Mouse (Mus musculus) 3T3-L1 (cell line): ENCODE measurements around the gene Bphl.
A peak's percentile ranks its signal among the peaks of the same experiment; 100 is the strongest.

Experiments used
- DNase-seq: peaks from one replicate; pipeline ENCODE4 v3.0.0-alpha.2; 2015; ENCODE audit warnings: low read depth, low spot score

Gene Bphl

DNA sequence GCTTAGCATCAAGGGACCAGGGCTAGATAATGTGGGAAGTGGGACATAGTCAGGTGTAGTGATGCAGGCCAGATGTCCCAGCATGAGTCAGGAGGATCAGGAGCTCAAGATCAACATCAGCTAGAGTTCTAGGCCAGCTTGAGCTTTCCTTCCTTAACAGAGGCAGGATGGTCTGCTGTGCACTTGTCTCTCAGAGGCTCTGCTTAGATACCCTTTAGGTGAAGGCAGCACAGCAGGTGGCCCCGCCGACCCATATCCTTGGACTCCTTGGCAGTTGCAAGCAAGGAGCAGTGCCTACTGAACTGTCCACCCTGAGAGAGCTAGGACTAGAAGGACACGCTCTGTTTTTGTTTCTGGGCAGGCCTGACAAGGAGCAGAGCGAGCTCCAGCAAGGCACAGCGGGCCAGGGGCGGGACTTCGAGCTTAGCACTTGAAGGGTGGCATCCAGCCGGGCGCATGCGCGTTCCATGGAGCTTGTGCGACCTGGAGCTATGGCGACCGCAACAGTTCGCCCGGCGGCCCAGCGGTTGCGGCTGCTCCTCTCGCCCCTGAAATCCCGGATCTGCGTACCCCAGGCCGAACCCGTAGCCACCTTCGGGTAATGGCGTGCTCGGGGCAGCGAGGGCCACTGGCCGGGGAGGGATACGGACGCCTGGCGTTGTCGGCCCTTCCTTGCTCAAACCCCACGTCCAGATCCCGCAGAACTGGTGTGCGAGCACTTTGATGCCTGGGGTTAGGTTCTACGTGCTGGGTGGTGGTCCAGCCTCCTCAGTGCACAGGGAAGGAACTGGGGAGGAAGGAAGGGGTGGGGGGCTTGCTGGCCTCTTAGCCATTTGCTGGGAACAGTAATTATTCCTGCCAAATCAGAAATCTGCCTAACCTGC is at the start of gene Bphl:
Gene Bphl (plus strand): TSS at position 426 of the 884 bp plus-strand sequence.
- DNase-seq = peak; percentile 96

DNA sequence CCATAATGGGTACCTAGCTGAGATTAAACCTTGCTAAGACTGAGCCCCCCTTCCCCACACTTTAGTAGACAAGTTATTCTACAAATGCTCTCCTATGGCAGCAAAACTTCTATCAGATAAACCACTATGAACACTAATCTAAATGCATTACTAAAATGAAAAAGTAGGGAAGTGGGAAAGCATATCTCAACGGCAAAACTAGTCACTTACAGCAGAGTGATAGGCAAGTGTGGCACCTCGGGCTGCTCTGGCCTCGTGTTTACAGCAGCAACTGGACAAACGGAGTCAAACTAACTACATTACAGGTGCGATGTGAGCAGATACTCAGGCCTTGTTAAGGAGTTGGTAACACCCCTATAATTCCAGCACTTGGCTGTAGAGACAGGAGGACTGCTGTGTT is 47.8 kb upstream of the Bphl start:
- DNase-seq = no peak

DNA sequence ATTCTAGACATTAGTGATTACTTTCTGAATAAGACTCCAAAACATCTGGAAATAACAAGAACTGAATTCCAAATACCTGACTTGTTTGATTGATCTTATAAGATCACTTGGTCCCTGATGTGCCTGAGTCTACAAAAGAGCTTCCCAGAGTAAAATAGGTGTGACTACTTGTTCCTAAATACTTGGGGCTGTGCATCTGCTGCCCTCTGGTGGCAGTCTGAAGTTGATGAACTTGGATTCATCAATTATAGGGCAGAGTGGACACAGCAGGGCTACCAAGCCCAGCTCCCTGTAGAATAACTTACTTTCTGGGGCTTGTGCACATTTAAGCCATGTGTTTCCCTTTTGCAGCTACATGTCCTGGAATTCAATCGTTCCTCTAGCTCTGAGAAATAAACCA is 42.2 kb upstream of the Bphl start:
- peak; percentile 89 for DNase-seq

DNA sequence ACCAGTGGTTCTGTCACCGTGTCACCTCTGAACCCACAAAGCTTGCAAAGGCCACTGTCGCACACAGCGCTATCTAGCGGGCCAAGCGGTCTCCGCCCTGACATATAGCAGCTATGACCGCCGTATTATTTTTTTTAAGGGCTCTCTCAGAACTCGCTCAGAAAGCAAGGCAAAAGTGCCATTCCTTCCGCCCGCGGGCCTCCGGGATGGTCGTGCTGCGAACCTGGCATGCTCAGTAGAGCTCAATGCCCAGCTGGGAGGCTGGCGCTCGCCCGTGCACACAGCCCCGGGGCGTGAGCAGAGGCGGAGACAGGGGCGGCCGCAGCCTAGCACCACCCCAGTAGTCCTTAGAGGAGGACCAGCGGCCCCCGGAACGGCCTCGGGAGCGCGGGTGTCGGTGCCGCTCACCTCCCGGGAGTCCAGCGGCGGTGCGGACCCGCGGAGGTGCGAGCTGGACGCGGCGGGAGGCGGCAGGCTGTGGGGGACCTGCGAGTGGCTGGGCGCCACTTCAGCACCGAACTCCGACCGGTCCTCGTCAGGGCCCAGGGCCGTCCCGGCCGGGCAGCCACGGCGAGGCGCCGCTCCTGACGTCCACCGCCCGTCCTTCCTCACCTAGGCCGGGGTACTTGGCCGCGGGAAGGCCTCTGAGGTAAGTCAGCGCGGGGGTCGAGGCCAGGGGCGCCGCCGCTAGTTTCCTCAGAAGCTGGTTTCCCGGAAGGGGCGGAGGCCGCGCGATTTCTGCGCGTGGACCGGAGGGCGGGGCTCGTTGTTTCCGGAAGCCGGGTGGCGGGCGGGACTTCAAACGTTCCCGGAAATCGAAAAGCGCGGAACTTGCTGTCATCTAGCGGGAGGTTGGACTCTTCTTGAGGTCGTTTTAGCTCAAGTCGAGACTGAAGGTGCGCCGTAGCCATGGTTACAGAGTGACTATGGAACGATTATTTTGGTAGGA is 35.1 kb upstream of the Bphl start, which contains the start of the genes Ripk1 and Serpinb6a:
Gene Ripk1 (plus strand): TSS at position 306 of the 949 bp plus-strand sequence.
Gene Serpinb6a (minus strand): TSS at position 737 of the 949 bp plus-strand sequence.
- peak; percentile 83 for DNase-seq

DNA sequence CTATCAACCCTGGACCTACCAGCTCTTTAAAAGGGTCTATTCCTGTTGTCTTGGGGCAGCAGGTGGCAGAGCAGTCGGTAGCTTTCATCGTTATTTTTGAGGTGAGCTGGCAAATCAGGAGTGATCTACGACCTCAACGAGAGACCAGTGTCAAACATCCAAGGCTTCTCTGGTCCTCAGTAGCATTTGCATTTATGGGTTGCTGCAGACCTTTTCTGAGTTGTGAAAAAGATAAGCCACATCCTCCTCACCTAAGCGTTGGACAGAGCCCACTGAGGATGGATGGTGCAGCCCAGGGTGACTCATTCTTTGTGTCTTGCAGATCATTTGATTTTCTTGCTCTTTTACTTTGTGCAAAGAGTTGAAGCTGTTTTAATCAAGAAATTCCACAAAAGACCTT is 34.3 kb upstream of the Bphl start:
- peak; percentile 22 for DNase-seq

DNA sequence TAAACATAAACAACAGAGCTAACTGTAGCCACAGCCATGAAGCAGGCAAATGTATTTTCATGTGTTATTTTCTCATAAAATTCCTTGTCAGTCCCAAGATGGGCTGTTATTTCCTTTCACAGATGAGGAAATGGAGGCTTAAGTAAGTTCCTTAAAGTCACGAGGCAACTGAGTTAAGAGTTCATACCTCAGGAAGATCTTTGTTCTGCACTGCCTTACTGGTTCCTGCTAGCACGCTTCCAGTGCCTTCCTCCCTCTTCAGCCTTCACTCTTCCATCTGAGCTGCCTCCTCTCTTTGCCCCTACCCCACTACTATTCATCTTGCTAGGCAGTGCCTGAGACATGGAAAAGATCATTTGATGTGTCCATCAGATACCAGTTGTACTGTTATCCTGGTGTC is 30.2 kb upstream of the Bphl start:
- no peak for DNase-seq

DNA sequence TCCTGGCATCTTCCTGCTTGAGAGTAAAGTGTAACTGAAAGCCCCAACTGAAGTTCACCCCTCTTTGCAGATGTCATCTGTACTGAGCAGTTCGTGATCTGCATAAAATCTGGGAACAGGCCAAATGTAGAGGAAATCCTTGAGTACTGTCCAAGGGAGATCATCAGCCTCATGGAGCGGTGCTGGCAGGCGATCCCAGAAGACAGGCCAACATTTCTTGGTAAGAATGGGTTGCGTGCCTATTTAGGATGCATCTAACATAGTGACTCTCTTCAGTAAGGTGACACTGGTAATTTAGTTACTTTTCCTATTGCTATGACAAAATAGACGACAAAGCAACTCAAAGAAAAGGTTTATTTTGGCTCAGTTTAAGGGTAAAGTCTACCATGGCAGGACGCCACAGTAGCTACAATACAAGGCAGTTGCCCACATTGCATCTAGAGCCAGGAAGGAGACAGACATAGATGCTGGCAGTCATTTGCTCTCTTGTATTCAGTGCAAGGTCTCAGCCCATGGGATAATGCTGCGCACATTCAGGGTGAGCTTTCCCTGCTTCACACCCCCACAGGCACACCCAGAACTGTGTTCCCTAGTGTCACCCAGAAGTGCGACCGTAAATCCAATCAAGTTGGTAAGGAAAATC is 20.3 kb upstream of the Bphl start:
- no peak for DNase-seq

DNA sequence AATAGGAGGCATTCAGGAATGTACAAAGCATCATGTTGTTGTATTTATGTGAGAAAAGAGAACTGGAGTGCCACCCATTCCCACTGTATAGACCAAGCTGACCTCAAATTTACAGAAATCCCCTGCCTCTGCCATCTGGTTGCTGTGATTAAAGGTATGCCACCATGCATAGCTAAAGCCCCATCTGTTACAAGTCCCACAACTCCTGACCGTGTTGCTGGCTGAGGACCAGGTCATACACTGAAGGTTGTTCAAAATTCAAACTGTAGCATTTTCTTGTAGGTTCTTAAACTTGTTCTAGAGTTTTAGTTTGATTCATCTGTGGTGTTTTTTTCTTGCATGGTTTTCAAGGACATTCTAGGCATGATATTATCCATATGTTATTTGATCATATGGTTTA is 18.9 kb upstream of the Bphl start:
- no peak for DNase-seq

DNA sequence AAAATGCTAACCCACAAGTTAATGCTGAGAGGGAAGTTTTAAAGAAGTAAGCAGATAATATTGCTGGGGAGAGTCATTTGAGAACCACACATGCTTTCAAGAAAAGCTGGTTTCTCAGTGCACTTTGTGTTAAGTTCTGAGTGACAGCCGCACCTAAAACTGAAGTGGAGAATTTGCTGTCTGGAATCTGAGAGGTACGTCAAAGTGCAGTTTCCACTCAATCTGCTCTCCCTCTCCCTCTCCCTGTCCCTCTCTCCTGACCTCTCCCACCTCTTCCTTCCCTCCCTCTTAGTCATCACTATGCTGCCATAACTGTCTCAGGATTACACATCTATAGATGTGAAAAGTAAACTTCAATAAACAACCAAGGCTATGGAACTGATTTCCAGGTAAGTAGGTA is 15.4 kb upstream of the Bphl start:
- no peak for DNase-seq

DNA sequence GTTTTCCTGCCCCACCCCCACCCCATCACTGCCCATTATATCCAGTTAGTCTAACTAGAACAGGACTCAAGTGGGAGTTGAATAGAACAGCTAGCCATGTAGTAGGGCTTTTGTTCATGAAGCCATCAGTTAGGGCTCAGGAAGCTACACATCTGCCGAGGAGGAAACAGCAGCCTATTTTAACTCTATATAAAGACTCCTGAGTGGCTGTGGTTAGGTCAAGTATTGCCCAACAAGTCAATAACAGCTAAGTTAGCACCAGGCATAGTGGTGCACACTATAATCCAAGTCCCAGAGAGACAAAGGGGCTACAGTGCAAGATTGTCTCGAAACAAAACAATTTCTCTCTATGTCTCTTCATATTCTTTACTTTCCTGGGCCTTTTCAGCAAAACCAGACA is 5.4 kb upstream of the Bphl start:
- DNase-seq = no peak

DNA sequence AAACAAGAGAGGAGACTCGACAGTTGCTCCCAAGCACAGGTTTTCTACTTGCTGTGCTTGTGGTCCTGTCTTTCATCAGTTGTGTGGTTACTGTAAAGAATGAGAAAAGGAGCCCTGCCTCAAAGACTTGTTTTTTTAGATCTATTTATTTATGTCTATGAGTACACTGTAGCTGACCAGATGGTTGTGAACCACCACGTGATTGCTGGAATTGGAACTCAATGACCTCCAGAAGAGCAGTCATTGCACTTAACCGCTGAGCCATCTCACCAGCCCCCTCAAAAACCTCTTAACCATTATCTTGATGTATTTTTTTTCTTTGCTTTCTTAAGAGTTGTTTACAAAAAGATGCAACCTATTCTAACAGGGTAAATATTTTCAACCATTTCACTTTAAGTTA is 2.0 kb upstream of the Bphl start:
- DNase-seq = no peak

DNA sequence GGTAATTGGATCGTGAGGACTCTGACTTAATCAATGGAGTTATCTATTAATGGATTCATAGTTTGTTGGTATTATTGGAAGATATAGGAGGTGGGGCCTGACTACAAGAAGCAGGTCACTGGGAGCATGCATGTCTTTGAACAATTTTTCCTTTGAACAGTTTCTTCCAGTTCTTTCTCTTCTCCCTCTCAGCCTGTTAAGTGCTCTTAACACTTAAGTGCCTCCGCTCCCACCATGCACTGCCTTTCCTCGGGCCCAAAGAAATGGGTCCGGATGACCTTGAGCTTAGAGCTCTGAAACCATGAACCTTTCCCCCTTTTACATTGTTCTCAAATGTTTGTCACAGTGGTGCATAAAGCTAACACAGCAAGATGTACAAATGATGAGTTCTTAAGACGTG is 671 bp upstream of the Bphl start:
- no peak for DNase-seq

DNA sequence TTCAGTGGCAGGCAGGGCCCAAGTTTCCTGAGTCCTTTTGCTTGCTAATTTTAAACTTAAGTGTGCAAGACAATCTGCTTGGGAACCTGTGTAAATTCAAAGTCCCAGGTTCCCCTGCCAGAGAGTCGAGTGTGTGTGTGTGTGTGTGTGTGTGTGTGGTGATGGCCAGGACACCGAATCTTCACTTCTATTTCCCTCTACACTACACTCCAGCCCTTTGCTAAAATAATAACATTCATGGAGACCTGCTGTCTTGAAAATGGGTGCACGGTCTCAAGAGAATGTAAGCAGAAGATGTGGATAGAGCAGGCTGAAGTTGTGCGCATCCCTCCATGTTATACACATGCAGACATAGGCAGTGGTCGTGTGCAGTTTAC is 647 bp downstream of the Bphl start:
- DNase-seq = peak; percentile 7

DNA sequence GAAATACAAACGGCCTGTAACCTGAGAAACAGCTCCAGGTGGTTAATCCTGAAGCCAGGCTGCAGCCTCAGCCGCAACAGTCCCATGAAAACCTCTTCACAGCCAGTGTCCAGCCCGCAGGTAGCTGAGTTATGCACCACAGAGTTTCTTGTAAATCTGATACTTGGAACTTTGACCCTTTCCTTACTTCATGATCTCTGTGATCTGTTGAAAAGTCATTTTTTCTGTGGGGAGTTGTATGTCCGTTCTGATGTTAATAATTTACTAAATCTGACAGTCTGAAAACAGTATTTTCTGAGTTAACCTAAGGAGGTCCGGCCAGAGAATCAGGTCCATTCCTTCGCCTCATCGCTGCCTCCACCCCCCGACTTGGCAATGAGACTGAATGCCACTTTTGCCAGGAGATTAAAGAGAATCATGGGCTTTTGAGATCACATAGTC is 1.5 kb downstream of the Bphl start:
- no peak for DNase-seq

DNA sequence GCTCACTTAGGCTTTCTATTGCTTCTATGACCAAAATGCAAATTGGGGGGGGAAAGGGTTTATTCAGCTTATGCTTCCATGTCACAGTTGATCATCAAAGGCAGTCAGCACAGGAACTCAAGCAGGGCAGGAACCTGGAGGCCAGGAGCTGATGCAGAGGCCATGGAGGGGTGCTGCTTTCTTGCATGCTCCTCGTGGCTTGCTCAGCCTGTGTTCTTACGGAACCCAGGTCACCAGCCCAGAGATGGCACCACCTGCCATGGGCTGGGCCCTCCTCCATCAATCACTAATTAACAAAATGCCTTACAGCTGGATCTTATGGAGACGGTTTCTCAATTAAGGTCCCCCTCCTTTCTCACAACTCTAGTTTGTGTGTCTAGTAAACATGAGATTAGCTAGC is 2.7 kb downstream of the Bphl start:
- no peak for DNase-seq

DNA sequence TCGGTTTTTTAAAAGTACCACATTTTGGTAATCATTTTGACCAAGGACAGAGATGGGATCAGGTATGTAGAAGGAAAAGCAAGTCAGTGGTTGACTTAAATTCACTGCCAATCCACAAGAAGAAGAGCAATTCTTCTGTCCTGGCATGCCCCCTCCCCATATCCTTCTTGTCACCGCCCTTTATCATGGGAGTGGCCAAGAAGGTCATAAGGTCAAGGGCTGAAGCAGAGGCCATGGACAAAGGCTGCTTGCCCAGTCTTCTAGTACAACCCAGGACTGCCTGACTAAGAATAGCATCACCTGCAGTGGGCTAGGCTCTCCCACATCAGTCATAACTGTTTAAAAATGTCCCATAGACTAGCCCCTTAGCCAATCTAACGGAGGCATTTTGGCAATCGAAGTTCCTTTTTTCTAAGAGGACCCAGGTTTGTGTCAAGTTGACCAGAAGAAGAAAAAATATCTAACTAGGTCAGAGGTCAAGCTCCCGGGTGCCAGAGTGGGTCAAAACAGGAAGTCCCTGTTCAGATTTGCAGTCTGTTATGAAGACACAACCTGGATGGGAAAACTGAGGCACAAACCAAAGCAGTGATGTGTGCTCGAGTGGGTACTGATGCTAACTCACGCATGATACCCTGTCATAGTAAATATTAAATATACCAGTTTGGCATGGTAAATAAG is 6.5 kb downstream of the Bphl start:
- DNase-seq = no peak

DNA sequence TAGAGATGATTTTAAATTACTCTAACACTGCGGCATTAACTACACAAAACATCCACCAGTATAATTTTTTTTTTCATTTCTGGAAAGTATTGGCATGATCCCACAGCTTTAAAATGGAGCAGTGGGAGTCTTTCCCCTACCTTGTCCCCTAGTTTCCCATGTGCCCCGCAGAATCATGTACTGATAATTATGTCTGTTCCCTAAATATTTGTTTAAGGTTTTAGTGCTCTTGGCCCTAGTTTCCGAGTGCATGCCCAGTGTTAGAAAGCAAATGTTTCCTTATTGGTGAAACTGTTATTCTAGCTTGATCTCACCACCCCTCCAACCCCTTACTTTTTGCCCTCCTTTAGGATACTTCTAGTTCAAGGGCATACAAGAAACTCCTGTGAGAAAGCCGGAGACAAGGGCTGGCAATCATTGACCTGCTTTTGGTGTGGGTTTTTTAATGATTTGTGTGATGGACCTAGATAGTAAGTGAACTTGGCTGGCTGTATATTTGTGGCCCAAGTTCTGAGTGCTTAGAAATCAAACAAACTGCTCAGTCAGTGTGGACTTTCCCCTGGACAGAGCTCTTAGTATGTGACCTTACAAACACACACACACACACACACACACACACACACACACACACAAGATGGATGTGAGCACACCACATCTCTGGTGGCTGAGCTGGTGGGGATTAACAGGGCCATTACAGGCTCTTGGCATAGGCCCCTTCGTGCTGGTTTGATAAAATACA is 8.3 kb downstream of the Bphl start:
- no peak for DNase-seq

DNA sequence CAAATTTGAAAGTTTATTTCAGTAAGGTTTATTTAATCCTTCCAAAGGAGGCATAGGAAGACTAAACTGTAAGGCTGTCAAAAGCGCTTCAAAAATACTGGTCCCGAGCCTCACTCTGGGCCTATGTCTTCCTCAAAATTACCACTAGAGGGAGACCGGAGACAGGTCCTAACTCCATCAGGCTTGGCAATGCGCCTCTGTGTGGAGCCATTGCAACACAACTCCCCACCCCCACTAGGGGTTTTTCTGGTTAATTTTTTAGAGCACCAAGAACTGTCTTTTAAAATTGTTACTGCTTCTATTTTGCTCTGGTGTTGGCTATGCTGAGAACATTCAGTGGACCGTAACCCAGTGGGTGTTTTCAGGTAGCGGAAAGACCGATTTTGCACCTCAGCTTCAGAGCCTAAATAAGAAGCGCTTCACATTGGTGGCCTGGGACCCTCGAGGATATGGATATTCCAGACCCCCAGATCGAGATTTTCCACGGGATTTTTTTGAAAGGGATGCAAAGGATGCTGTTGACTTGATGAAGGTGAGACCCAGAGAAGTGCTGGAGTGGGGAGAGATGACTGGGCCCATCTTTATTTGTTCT is 9.1 kb downstream of the Bphl start:
- peak; percentile 90 for DNase-seq

DNA sequence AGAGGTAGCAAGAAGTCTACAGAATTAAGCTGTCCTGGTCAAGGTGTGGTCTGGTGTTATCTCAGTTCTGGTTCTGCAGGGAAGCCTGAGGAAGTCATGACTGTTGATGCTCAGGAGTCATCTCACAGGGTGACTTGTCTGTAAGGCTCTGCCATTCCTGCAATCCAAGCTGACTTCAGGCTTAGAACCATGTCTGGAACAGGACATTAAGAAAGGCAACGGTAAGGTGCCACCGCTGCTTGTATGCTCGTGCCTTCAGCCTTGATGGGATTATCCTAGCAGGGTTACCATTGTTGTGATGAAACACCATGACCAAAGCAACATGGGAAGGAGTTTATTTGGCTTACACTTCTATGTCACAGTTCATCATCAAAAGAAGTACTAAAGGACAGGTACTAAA is 10.1 kb downstream of the Bphl start:
- no peak for DNase-seq

DNA sequence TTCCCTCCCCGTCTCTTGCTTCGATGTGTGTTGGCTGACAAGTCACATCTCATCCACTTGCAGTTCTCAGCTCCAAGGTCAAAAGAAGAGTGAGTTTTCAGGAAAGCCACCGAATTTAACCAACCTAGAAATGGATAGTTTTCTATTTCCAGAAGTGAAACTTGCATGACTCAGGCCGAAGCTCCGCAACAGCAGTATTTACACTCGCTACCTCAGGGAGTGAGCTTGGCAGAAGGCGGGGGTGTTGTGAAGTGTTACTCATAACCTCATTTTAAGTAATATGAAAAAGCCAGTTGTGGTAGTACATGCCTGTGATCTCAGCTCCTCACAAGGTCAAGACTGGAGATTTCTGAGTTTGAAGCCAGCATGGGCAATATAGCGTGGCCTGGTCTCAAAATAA is 13.1 kb downstream of the Bphl start:
- no peak for DNase-seq
